9 mouse cellular contexts compared by ENCODE assay signal in the genomic region with DNA sequence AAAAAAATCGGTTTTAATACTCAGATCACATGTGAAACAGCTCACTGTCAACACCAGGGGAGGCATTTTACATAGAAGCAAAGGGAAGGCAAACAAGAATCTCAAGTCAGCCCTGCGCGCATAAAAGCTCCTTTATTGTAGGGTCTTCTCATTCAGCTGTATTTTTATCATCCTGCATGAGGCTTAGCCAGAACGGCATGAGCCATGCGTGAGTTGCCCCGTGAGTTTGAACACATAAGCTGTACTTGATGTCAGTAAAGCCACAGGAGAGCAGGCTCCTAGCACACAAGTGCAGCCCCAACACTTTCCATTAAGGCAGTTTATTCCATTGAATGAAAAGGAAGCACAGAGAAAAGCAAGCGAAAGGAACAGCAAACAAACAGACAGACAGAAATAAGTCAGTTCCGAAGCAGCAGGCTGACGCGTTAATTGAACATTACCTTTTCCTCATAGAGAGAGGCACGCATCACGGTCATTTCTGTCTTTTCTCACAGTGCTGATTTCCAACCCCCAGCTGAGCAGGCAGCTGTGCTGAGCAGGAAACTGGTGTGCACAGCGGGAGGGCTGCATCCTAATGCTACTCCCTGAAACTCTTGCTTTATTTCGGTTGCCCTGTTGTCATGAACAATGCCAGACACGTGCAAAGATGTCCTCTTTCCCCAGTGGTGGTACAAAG.
DNase-seq lines count a peak whose midpoint lies in the region; ATAC-seq and TF ChIP-seq lines count a peak whose summit lies in the region.
"Had no signal": no experiment of that assay in that cellular context is flagged by ENCODE, and none has a peak within 500 bp of the region (broad histone marks: within the 10 kb centered on the region; RNA-seq: fewer than 3 reads in every experiment).

No protein-coding gene starts in this region.

- peak overlapping the region; percentile 48 for H3K4me2 ChIP-seq in heart, embryonic 11.5 days
- H3K4me2 ChIP-seq in hindbrain, embryonic 16.5 days (ENCODE audit: low read length) = peak overlapping the region; percentile 64

- H3K9ac ChIP-seq in heart, embryonic 11.5 days (ENCODE audit: low read depth, low read length) = no peak overlapping the region
- H3K9ac ChIP-seq in hindbrain, embryonic 16.5 days (ENCODE audit: low read depth, low read length) = peak overlapping the region; percentile 56

- TF ChIP-seq POLR2A in cortical plate, adult 2 months (IDR thresholded peaks at IDR 0.05; ENCODE audit: extremely low read depth, insufficient read depth, low read length) = peak; percentile 46; the same call in 1 of the 2 replicates

- no peak for TF ChIP-seq CTCF in cortical plate, adult 2 months (IDR thresholded peaks at IDR 0.05; ENCODE audit: extremely low read depth, insufficient read depth, low read length)

- DNase-seq in heart, adult 18-20 months = no peak
- DNase-seq in midbrain, embryonic 10.5 days (ENCODE audit: low spot score) = peak; percentile 54
- DNase-seq in spleen, postnatal 4 days (ENCODE audit: low spot score in 2 of 2) = no peak
- DNase-seq in adrenal gland, adult (ENCODE audit: inconsistent age in 2 of 2, low spot score in 1 of 2) = no peak
- no peak for DNase-seq in thymus, postnatal 14 days

- 8% methylated on average over 15 of the region's 15 CpGs for WGBS in heart, embryonic 11.5 days (ENCODE audit: insufficient replicate concordance)
- WGBS in hindbrain, embryonic 16.5 days = 2% methylated on average over 15 of the region's 15 CpGs
- 3% methylated on average over 15 of the region's 15 CpGs for WGBS in midbrain, embryonic 10.5 days

- ATAC-seq in heart, embryonic 11.5 days (replicated peaks; ENCODE audit: insufficient number of reproducible peaks, low FRiP score, low TSS enrichment) = no peak
- ATAC-seq in hindbrain, embryonic 16.5 days = peak; percentile 86

- H3K9me3 ChIP-seq in heart, embryonic 11.5 days (replicated peaks; ENCODE audit: control insufficient read depth, low read length) = no peaks in the 10 kb centered on the region
- no peaks in the 10 kb centered on the region for H3K9me3 ChIP-seq in hindbrain, embryonic 16.5 days (ENCODE audit: control insufficient read depth, low read length)
- no peaks in the 10 kb centered on the region; the same call in 1 of the 2 replicates for H3K9me3 ChIP-seq in midbrain, embryonic 10.5 days (replicated peaks)

- H3K27me3 ChIP-seq in heart, embryonic 11.5 days (ENCODE audit: control insufficient read depth, insufficient read depth, low read length) = no peaks in the 10 kb centered on the region
- no peaks in the 10 kb centered on the region for H3K27me3 ChIP-seq in hindbrain, embryonic 16.5 days (replicated peaks; ENCODE audit: control insufficient read depth, insufficient read depth, low read length)
- 0 out of 2 replicates have a peak, but pooled peaks cover 4% of the 10 kb centered on the region for H3K27me3 ChIP-seq in midbrain, embryonic 10.5 days (ENCODE audit: low read depth, poor library complexity, severe bottlenecking)

- no peaks in the 10 kb centered on the region for H3K36me3 ChIP-seq in heart, embryonic 11.5 days (ENCODE audit: control insufficient read depth, insufficient read depth, low read length)
- no peaks in the 10 kb centered on the region for H3K36me3 ChIP-seq in hindbrain, embryonic 16.5 days (ENCODE audit: control insufficient read depth, insufficient read depth, low read length)
- H3K36me3 ChIP-seq in midbrain, embryonic 10.5 days = no peaks in the 10 kb centered on the region

- H3K4me3 ChIP-seq in heart, embryonic 11.5 days (ENCODE audit: low read depth, low read length) = peak overlapping the region; percentile 8; the same call in 1 of the 2 replicates
- H3K4me3 ChIP-seq in cortical plate, adult 2 months (ENCODE audit: insufficient read depth, low read length) = peak overlapping the region; percentile 54
- peak overlapping the region; percentile 38 for H3K4me3 ChIP-seq in hindbrain, embryonic 16.5 days (ENCODE audit: low read length)
- H3K4me3 ChIP-seq in midbrain, embryonic 10.5 days = peak overlapping the region; percentile 38
- H3K4me3 ChIP-seq: myocyte had no signal

- H3K4me1 ChIP-seq in heart, embryonic 11.5 days (ENCODE audit: control insufficient read depth, insufficient read depth, low read length) = no peaks in the 10 kb centered on the region
- no peaks in the 10 kb centered on the region for H3K4me1 ChIP-seq in cortical plate, adult 2 months (ENCODE audit: control insufficient read depth, insufficient read depth, low read length)
- H3K4me1 ChIP-seq in hindbrain, embryonic 16.5 days (ENCODE audit: control insufficient read depth, insufficient read depth, low read depth, low read length) = peaks cover 8% of the 10 kb centered on the region
- H3K4me1 ChIP-seq in midbrain, embryonic 10.5 days = peaks cover 20% of the 10 kb centered on the region

- H3K27ac ChIP-seq in heart, embryonic 11.5 days (ENCODE audit: low read depth, low read length) = no peak overlapping the region
- H3K27ac ChIP-seq in cortical plate, adult 2 months (ENCODE audit: insufficient read depth, low read length) = peak overlapping the region; percentile 31
- H3K27ac ChIP-seq in hindbrain, embryonic 16.5 days (ENCODE audit: low read depth, low read length) = peak overlapping the region; percentile 84
- peak overlapping the region; percentile 61 for H3K27ac ChIP-seq in midbrain, embryonic 10.5 days (replicated peaks)
